Mouse (Mus musculus) heart, embryonic 11.5 days (tissue): ENCODE results near the gene Ndrg2. TPM values are rescaled to one million over a fixed set of nuclear protein-coding genes. Genes with fewer than 3 reads are reported as not detected.
"Not testable (repeated sequence)": the region's sequence is repeated elsewhere in the genome, so short reads cannot be mapped to it uniquely, and the experiment has no call there.

Experiments used
- ATAC-seq: fragments of 200-750 bp; cut with Nextera tagmentation; replicated peaks from 2 replicates; pipeline ENCODE4 v1.8.0; 2017; ENCODE audit warnings: moderate library complexity; ENCODE audit not compliant: insufficient number of reproducible peaks, low FRiP score, low TSS enrichment
- H3K27ac ChIP-seq: fragments of 300-500 bp; sonication (generic); 2 replicates; pipeline ENCODE4 v1.5.1; 2014; ENCODE audit warnings: mild to moderate bottlenecking, low read depth, low read length
- H3K27me3 ChIP-seq: fragments of 300-500 bp; sonication (generic); 2 replicates; pipeline ENCODE4 v1.6.1; 2014; ENCODE audit warnings: mild to moderate bottlenecking, low read length, mixed read lengths; ENCODE audit not compliant: control insufficient read depth, insufficient read depth
- H3K36me3 ChIP-seq: fragments of 300-500 bp; sonication (generic); 2 replicates; pipeline ENCODE4 v1.6.1; 2014; ENCODE audit warnings: mild to moderate bottlenecking, low read length, moderate library complexity, mixed read lengths; ENCODE audit not compliant: control insufficient read depth, insufficient read depth
- H3K4me1 ChIP-seq: fragments of 300-500 bp; sonication (generic); 2 replicates; pipeline ENCODE4 v1.6.1; 2014; ENCODE audit warnings: low read length; ENCODE audit not compliant: control insufficient read depth, insufficient read depth
- H3K4me2 ChIP-seq: fragments of 300-500 bp; sonication (generic); 2 replicates; pipeline ENCODE4 v1.6.1; 2014; ENCODE audit warnings: mild to moderate bottlenecking, moderate library complexity
- H3K4me3 ChIP-seq: fragments of 300-500 bp; sonication (generic); 2 replicates; pipeline ENCODE4 v1.5.1; 2014; ENCODE audit warnings: low read depth, low read length
- H3K9ac ChIP-seq: fragments of 300-500 bp; sonication (generic); 2 replicates; pipeline ENCODE4 v1.6.1; 2014; ENCODE audit warnings: mild to moderate bottlenecking, low read depth, low read length, moderate library complexity
- H3K9me3 ChIP-seq: fragments of 300-500 bp; sonication (generic); replicated peaks from 2 replicates; pipeline ENCODE4 v1.6.1; 2016; ENCODE audit warnings: low read length; ENCODE audit not compliant: control insufficient read depth
- WGBS: fragments of 180-500 bp; shearing (Covaris S2); extraction: QIAGEN DNeasy Blood & Tissue Kit; methylation state at CpG from one replicate; pipeline ENCODE4 v1.1.7; 2014; ENCODE audit not compliant: insufficient replicate concordance; 5-methylcytosine and 5-hydroxymethylcytosine counted together
- polyA plus RNA-seq: library from polyadenylated mRNA; unstranded; fragments of >200 nt; fragmentation: Nextera tagmentation; extraction: Ambion mirVana; gene quantifications from 2 replicates; pipeline ENCODE4 v1.2.1, GENCODE M21; 2014

Ndrg2 gene
- polyA plus RNA-seq, 1 experiment from 2014 or later: 115 TPM

DNA sequence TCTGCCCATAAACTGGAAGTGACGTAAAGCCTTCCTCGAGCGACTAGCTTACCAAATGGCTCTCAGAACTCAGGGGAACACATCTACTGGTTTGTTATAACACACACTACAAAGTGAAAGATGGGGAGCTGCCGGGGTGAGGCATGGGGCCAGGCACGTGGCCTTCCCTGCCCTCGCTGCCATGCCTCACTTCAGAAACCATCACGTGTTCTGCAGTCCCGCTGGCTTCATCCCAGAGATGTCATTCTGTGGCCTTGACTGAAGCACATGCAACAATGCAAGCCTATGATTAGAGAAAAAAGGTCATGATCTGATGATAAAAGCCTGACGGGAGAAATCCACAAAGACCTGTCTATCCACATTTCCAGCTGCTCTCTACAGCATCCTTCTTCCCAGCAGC lies 42.2 kb downstream of the Ndrg2 start:
- Histone ChIP-seq H3K4me2 (no peak overlapping the region), H3K36me3 (no peaks in the 10 kb centered on the region), H3K9me3 (no peaks in the 10 kb centered on the region), H3K27me3 (no peaks in the 10 kb centered on the region), H3K4me3 (no peak overlapping the region), H3K27ac (no peak overlapping the region), H3K4me1 (no peaks in the 10 kb centered on the region), H3K9ac (no peak overlapping the region)
- 74% methylated on average over 9 of the region's 9 CpGs for WGBS
- no peak for ATAC-seq

DNA sequence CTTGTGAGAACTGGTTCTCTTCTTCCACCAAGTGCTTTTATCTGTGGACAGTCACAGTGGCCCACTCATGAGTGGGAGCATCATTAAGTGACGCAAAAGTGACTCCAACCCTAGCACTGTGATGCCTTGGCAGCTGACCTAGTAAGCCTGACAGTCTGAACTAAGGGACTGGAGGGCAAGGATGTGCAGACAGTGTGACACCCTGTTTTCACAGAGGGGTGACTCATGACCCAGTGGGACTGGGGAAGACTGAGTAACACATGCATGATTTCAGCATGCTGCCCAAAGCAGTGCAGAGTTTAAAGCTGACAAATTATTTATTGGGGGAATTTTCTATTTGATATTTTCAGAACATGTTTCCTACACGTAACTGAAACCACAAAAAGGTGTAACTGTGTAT lies 43.2 kb downstream of the Ndrg2 start:
- Histone ChIP-seq H3K4me3 (no peak overlapping the region), H3K36me3 (no peaks in the 10 kb centered on the region), H3K27me3 (no peaks in the 10 kb centered on the region), H3K9ac (no peak overlapping the region), H3K4me1 (no peaks in the 10 kb centered on the region), H3K27ac (no peak overlapping the region), H3K4me2 (no peak overlapping the region), H3K9me3 (no peaks in the 10 kb centered on the region)
- ATAC-seq: no peak
- WGBS: 75% methylated on average over 2 of the region's 2 CpGs

DNA sequence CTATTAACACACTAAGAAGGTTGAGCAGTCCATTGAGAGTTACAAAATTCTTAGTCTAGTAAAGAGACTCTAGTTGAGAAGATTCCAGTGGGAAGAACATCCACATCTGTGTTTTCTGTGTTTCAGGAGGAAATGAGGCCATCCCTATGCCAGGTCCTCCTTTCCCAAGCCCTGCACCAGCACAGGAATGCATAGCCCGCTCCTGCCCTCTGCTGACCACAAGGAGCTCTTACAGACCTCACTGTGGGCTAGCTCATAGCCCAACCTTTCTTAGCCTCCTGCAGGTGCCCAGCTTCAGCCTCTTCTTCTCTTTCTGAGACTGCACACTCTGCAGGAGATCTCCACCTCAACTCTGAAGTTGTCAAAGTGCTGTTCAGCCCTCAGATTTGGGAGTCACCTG lies 50.4 kb downstream of the Ndrg2 start:
- not testable (repeated sequence) for H3K27me3 ChIP-seq, H3K36me3 ChIP-seq, ATAC-seq, H3K4me3 ChIP-seq, H3K9me3 ChIP-seq, H3K27ac ChIP-seq, H3K4me1 ChIP-seq, H3K4me2 ChIP-seq, H3K9ac ChIP-seq
- WGBS: 0% methylated on average over 1 of the region's 1 CpGs

DNA sequence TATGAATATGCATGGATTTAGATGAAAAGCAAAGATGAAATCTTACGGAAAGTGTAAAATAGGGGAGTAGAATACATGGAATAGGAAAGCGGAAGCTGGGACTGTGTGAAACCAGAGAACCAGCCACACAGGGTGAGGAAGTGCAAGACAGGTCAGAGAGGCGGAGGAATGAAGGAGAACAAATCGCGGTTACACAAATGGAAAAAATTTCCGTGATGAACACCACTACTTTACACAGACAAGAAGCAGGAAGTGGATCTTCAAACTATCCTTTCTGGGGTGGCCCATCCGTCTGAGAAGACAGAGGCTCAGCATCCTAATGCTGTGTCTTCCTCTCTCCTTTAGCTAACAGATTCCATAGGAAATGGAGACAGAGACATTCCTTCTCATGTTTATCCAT lies 58.7 kb downstream of the Ndrg2 start:
- H3K4me2 ChIP-seq, H3K9ac ChIP-seq, ATAC-seq: not testable (repeated sequence)

More for the DNA sequence above, 58.7 kb downstream of the Ndrg2 start:
- H3K27ac ChIP-seq, H3K9me3 ChIP-seq, H3K27me3 ChIP-seq, H3K4me1 ChIP-seq, H3K36me3 ChIP-seq, H3K4me3 ChIP-seq: not testable (repeated sequence)
- 69% methylated on average over 7 of the region's 7 CpGs for WGBS

Other genes starting within 250 kb of the Ndrg2 start
- gene Gm17079, start 218.7 kb downstream of the Ndrg2 start, polyA plus RNA-seq: not detected in 2 replicates
- gene Gm5800, start 197.0 kb downstream of the Ndrg2 start, polyA plus RNA-seq: not detected in 2 replicates
- not detected in 2 replicates for gene Ang4, start 140.6 kb downstream of the Ndrg2 start, polyA plus RNA-seq
- gene AY358078, start 114.1 kb downstream of the Ndrg2 start, polyA plus RNA-seq: not detected in 2 replicates
- not detected in 2 replicates for gene Ear6, start 60.5 kb downstream of the Ndrg2 start, polyA plus RNA-seq
- 41.9 and 46.9 TPM in 2 replicates for gene Mettl17, start 29.3 kb downstream of the Ndrg2 start, polyA plus RNA-seq
- 0.17 and 0.31 TPM in 2 replicates for gene Slc39a2, start 21.3 kb downstream of the Ndrg2 start, polyA plus RNA-seq
- gene Tppp2, start 4.3 kb upstream of the Ndrg2 start, polyA plus RNA-seq: not detected in 2 replicates
- not detected in 2 replicates for gene Rnase13, start 8.6 kb upstream of the Ndrg2 start, polyA plus RNA-seq
- gene Arhgef40, start 70.6 kb upstream of the Ndrg2 start, polyA plus RNA-seq: 57.5 and 58.3 TPM in 2 replicates
- 0.48 and 1.0 TPM in 2 replicates for gene Tmem253, start 101.5 kb upstream of the Ndrg2 start, polyA plus RNA-seq
- 22.0 and 22.8 TPM in 2 replicates for gene Zfp219, start 106.6 kb upstream of the Ndrg2 start, polyA plus RNA-seq
- not detected in 2 replicates for gene Olfr221, start 128.3 kb upstream of the Ndrg2 start, polyA plus RNA-seq
- gene Hnrnpc, start 189.9 kb upstream of the Ndrg2 start, polyA plus RNA-seq: 456 and 484 TPM in 2 replicates
- 46.5 and 49.7 TPM in 2 replicates for gene Rpgrip1, start 196.5 kb upstream of the Ndrg2 start, polyA plus RNA-seq